Mouse (Mus musculus): Measurements from ENCODE around the gene Abca14. TPM values are rescaled to one million over a fixed set of nuclear protein-coding genes. Genes with fewer than 3 reads are reported as not detected.
A peak's percentile ranks its signal among the peaks of the same experiment; 100 is the strongest.
"Not testable (repeated sequence)": the region's sequence is repeated elsewhere in the genome, so short reads cannot be mapped to it uniquely, and the experiment has no call there.

Abca14 gene
- polyA plus RNA-seq, 1 experiment from 2014 or later, result not detected

- Histone ChIP-seq H3K4me2 (no peak overlapping the region), H3K27me3 (no peaks in the 10 kb centered on the region), H3K4me1 (replicated peaks) (no peaks in the 10 kb centered on the region), H3K36me3 (no peaks in the 10 kb centered on the region), H3K27ac (no peak overlapping the region), H3K9ac (no peak overlapping the region), H3K4me3 (no peak overlapping the region), H3K9me3 (replicated peaks) (no peaks in the 10 kb centered on the region)
- ATAC-seq (replicated peaks; ENCODE audit: insufficient number of reproducible peaks, insufficient read depth, low FRiP score, low read depth), result no peak
Observed at GRCm38 (mm10) chr7:120228541-120228940, 24.8 kb downstream of the Abca14 start.

- no peak for ATAC-seq (replicated peaks; ENCODE audit: insufficient number of reproducible peaks, insufficient read depth, low FRiP score, low read depth)
- no peak overlapping the region for H3K9ac ChIP-seq
- no peak overlapping the region for H3K4me3 ChIP-seq
- H3K27ac ChIP-seq, result no peak overlapping the region
- no peaks in the 10 kb centered on the region for H3K36me3 ChIP-seq
- H3K4me2 ChIP-seq, result no peak overlapping the region
- H3K9me3 ChIP-seq (replicated peaks), result no peaks in the 10 kb centered on the region
- H3K27me3 ChIP-seq, result no peaks in the 10 kb centered on the region
- H3K4me1 ChIP-seq (replicated peaks), result no peaks in the 10 kb centered on the region
Observed at GRCm38 (mm10) chr7:120241092-120241491, 37.3 kb downstream of the Abca14 start.

GRCm38 (mm10) chr7:120271135-120271991 lies 67.6 kb downstream of the Abca14 start:
- Histone ChIP-seq H3K4me1 (replicated peaks) (no peaks in the 10 kb centered on the region), H3K27me3 (no peaks in the 10 kb centered on the region), H3K27ac (no peak overlapping the region), H3K4me3 (no peak overlapping the region), H3K9ac (no peak overlapping the region), H3K4me2 (no peak overlapping the region), H3K36me3 (no peaks in the 10 kb centered on the region), H3K9me3 (replicated peaks) (no peaks in the 10 kb centered on the region)
- no peak for ATAC-seq (replicated peaks; ENCODE audit: insufficient number of reproducible peaks, insufficient read depth, low FRiP score, low read depth)
- 68% methylated on average over 7 of the region's 7 CpGs for WGBS

- Histone ChIP-seq H3K4me2 (no peak overlapping the region), H3K36me3 (no peaks in the 10 kb centered on the region), H3K4me3 (no peak overlapping the region), H3K27ac (no peak overlapping the region), H3K27me3 (no peaks in the 10 kb centered on the region), H3K4me1 (replicated peaks) (no peaks in the 10 kb centered on the region), H3K9me3 (replicated peaks) (no peaks in the 10 kb centered on the region), H3K9ac (no peak overlapping the region)
- ATAC-seq (replicated peaks; ENCODE audit: insufficient number of reproducible peaks, insufficient read depth, low FRiP score, low read depth), result no peak
- WGBS, result 58% methylated on average over 7 of the region's 7 CpGs
Observed at GRCm38 (mm10) chr7:120272110-120272509, 68.3 kb downstream of the Abca14 start.

- Histone ChIP-seq H3K36me3 (no peaks in the 10 kb centered on the region), H3K4me3 (no peak overlapping the region), H3K9ac (no peak overlapping the region), H3K27me3 (no peaks in the 10 kb centered on the region), H3K4me2 (no peak overlapping the region), H3K27ac (no peak overlapping the region), H3K4me1 (replicated peaks) (no peaks in the 10 kb centered on the region), H3K9me3 (replicated peaks) (no peaks in the 10 kb centered on the region)
- ATAC-seq (replicated peaks; ENCODE audit: insufficient number of reproducible peaks, insufficient read depth, low FRiP score, low read depth), result no peak
- WGBS, result 55% methylated on average over 3 of the region's 3 CpGs
Observed at GRCm38 (mm10) chr7:120285286-120285685, 81.5 kb downstream of the Abca14 start.

GRCm38 (mm10) chr7:120316086-120316485 lies 112.3 kb downstream of the Abca14 start:
- Histone ChIP-seq H3K4me3 (no peak overlapping the region), H3K27ac (no peak overlapping the region), H3K4me2 (no peak overlapping the region), H3K27me3 (no peaks in the 10 kb centered on the region), H3K9me3 (replicated peaks) (no peaks in the 10 kb centered on the region), H3K9ac (no peak overlapping the region), H3K36me3 (no peaks in the 10 kb centered on the region), H3K4me1 (replicated peaks) (no peaks in the 10 kb centered on the region)
- 55% methylated on average over 1 of the region's 1 CpGs for WGBS
- ATAC-seq (replicated peaks; ENCODE audit: insufficient number of reproducible peaks, insufficient read depth, low FRiP score, low read depth), result no peak

GRCm38 (mm10) chr7:120322963-120323362 lies 119.2 kb downstream of the Abca14 start:
- no peak for ATAC-seq (replicated peaks; ENCODE audit: insufficient number of reproducible peaks, insufficient read depth, low FRiP score, low read depth)
- H3K9ac ChIP-seq, result no peak overlapping the region
- H3K4me1 ChIP-seq (replicated peaks), result peaks cover 4% of the 10 kb centered on the region
- H3K27me3 ChIP-seq, result no peaks in the 10 kb centered on the region
- H3K27ac ChIP-seq, result no peak overlapping the region
- H3K4me3 ChIP-seq, result no peak overlapping the region
- no peaks in the 10 kb centered on the region for H3K9me3 ChIP-seq (replicated peaks)
- H3K4me2 ChIP-seq, result no peak overlapping the region
- no peaks in the 10 kb centered on the region for H3K36me3 ChIP-seq
- WGBS, result 43% methylated on average over 4 of the region's 4 CpGs

- not testable (repeated sequence) for H3K27me3 ChIP-seq; H3K9me3 ChIP-seq (replicated peaks); H3K4me2 ChIP-seq; H3K4me1 ChIP-seq (replicated peaks); H3K9ac ChIP-seq; ATAC-seq (replicated peaks; ENCODE audit: insufficient number of reproducible peaks, insufficient read depth, low FRiP score, low read depth); H3K27ac ChIP-seq; H3K36me3 ChIP-seq; H3K4me3 ChIP-seq
- whole genome bisulfite sequencing, result 67% methylated on average over 2 of the region's 2 CpGs
Observed at GRCm38 (mm10) chr7:120325911-120326310, 122.2 kb downstream of the Abca14 start.

- 17% methylated on average over 22 of the region's 22 CpGs for WGBS
- Histone ChIP-seq H3K27ac (no peak overlapping the region), H3K36me3 (no peaks in the 10 kb centered on the region), H3K9me3 (replicated peaks) (no peaks in the 10 kb centered on the region), H3K4me1 (replicated peaks) (peaks cover 6% of the 10 kb centered on the region), H3K4me2 (peak overlapping the region; percentile 62), H3K27me3 (peaks cover 3% of the 10 kb centered on the region; the same call in 1 of the 2 replicates), H3K4me3 (peak overlapping the region; percentile 25), H3K9ac (0 out of 2 replicates have a peak overlapping the region, but pooled peaks have one; percentile 7)
- no peak for ATAC-seq (replicated peaks; ENCODE audit: insufficient number of reproducible peaks, insufficient read depth, low FRiP score, low read depth)
Observed at GRCm38 (mm10) chr7:120327220-120328073, 123.7 kb downstream of the Abca14 start.

- Histone ChIP-seq H3K36me3 (no peaks in the 10 kb centered on the region), H3K9ac (0 out of 2 replicates have a peak within 1 kb of the TSS, but pooled peaks have one; percentile 7), H3K4me2 (peak within 1 kb of the TSS; percentile 62), H3K27ac (no peak within 1 kb of the TSS), H3K9me3 (replicated peaks) (no peaks in the 10 kb centered on the region), H3K4me1 (replicated peaks) (peaks cover 6% of the 10 kb centered on the region), H3K4me3 (peak within 1 kb of the TSS; percentile 25), H3K27me3 (peaks cover 3% of the 10 kb centered on the region; the same call in 1 of the 2 replicates)
- ATAC-seq (replicated peaks; ENCODE audit: insufficient number of reproducible peaks, insufficient read depth, low FRiP score, low read depth), result peak; percentile 22; the same call in 1 of the 2 replicates
- WGBS, result 69% methylated on average over 22 of the region's 22 CpGs
Observed at GRCm38 (mm10) chr7:120328087-120328793, 124.5 kb downstream of the Abca14 start, which contains the start of gene Abca15. Gene Abca15 (plus strand): TSS chr7:120328670.

- no peak for ATAC-seq (replicated peaks; ENCODE audit: insufficient number of reproducible peaks, insufficient read depth, low FRiP score, low read depth)
- no peaks in the 10 kb centered on the region for H3K4me1 ChIP-seq (replicated peaks)
- H3K4me3 ChIP-seq, result no peak overlapping the region
- H3K36me3 ChIP-seq, result no peaks in the 10 kb centered on the region
- no peaks in the 10 kb centered on the region for H3K9me3 ChIP-seq (replicated peaks)
- H3K9ac ChIP-seq, result no peak overlapping the region
- no peaks in the 10 kb centered on the region for H3K27me3 ChIP-seq
- H3K4me2 ChIP-seq, result no peak overlapping the region
- WGBS, result 39% methylated on average over 13 of the region's 13 CpGs
- no peak overlapping the region for H3K27ac ChIP-seq
Observed at GRCm38 (mm10) chr7:120361159-120361558, 157.4 kb downstream of the Abca14 start.
